In genomic region chr13:32411287-32411935, GRCm38 (mm10) we compare ENCODE assay signal across 8 mouse cellular contexts.
DNase-seq lines count a peak whose midpoint lies in the region; ATAC-seq lines count a peak whose summit lies in the region.

No protein-coding gene starts in this region.

- DNase-seq in Muller cell, postnatal 12 days (ENCODE audit: inconsistent ontology term): peak; percentile 45
- peak; percentile 32 for DNase-seq in c-Kit-positive CD71-positive TER-119-positive erythroid progenitor cells, embryonic 14.5 days (ENCODE audit: low spot score)
- DNase-seq in layer of hippocampus, postnatal 10 days (ENCODE audit: low spot score in 2 of 2): peak; percentile 75 to 77
- DNase-seq in skeletal muscle tissue, adult 2 months (ENCODE audit: low read depth, low spot score): peak; percentile 54

- ATAC-seq in frontal cortex, adult (ENCODE audit: low TSS enrichment): peak; percentile 91
- peak; percentile 60 to 69; a peak in 3 of 4 replicates for ATAC-seq in hematopoietic stem cell, adult 5-6 weeks (replicated peaks in 1 of 2; ENCODE audit: insufficient read depth in 1 of 2, low FRiP score in 2 of 2, low TSS enrichment in 1 of 2, low read depth in 1 of 2, poor library complexity in 2 of 2, severe bottlenecking in 2 of 2)
- peak; percentile 92 for ATAC-seq in megakaryocyte progenitor cell, adult 5-6 weeks (replicated peaks; ENCODE audit: poor library complexity)
- no peak for ATAC-seq in erythroblast, adult 5-6 weeks (replicated peaks; ENCODE audit: low FRiP score, poor library complexity, severe bottlenecking)
